Mouse (Mus musculus): ENCODE data around the gene Sf3a1.
"Not testable (repeated sequence)": the region's sequence is repeated elsewhere in the genome, so short reads cannot be mapped to it uniquely, and the experiment has no call there.

The Sf3a1 gene

GRCm38 (mm10) chr11:4174586-4174985 lies 14.4 kb downstream of the Sf3a1 start:
- in situ Hi-C loops (cut with MboI; ENCODE audit: low pct_unique_long_range_greater_than_20kb in 1 of 2, low sequenced_read_pairs in 2 of 2, unreplicated experiment in 1 of 2) = no loop called here

GRCm38 (mm10) chr11:4177716-4178115 lies 17.6 kb downstream of the Sf3a1 start:
- in situ Hi-C loops (cut with MboI; ENCODE audit: low pct_unique_long_range_greater_than_20kb in 1 of 2, low sequenced_read_pairs in 2 of 2, unreplicated experiment in 1 of 2) = no loop called here

DNA sequence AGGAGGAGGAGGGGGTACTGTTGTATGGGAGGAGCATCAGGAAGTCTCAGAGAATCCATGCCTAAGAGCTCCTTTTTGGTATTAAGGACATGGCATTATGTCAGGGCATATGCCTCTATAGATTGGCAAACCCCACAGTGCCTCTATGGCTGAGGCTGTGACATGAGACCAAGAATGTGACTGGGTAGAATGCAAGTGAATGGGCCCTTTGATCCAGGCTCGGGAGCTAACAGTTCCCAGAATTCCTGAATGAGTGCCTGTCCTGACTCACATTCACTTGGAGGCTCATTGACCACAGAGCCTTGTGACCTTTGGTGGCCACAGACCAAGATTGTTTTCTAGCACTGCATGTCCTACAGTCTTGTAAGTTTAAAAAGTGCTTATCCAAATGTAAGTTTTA lies 21.9 kb downstream of the Sf3a1 start:
- in situ Hi-C loops (cut with MboI; ENCODE audit: low pct_unique_long_range_greater_than_20kb in 1 of 2, low sequenced_read_pairs in 2 of 2, unreplicated experiment in 1 of 2) = no loop called here

DNA sequence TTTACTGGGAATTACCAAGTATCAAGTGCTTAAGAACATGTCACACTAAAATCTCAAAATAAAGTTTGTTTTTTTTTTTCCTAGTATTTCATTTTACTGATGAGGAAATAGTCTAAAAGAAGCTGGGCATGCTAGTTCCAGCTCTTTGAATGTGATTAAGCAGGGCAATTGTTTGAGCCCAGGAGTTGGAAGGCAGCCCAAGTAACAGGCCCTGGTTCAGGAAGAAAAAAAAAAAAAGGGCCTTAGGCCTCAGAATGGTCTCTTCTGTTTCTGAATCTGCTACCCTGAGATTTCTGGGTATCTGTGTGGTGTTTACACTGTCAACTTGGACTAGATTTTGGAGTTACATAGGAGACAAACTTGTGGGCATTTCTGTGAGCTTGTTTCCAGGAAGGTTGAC lies 23.4 kb downstream of the Sf3a1 start:
- in situ Hi-C loops (cut with MboI; ENCODE audit: low pct_unique_long_range_greater_than_20kb in 1 of 2, low sequenced_read_pairs in 2 of 2, unreplicated experiment in 1 of 2) = no loop called here

DNA sequence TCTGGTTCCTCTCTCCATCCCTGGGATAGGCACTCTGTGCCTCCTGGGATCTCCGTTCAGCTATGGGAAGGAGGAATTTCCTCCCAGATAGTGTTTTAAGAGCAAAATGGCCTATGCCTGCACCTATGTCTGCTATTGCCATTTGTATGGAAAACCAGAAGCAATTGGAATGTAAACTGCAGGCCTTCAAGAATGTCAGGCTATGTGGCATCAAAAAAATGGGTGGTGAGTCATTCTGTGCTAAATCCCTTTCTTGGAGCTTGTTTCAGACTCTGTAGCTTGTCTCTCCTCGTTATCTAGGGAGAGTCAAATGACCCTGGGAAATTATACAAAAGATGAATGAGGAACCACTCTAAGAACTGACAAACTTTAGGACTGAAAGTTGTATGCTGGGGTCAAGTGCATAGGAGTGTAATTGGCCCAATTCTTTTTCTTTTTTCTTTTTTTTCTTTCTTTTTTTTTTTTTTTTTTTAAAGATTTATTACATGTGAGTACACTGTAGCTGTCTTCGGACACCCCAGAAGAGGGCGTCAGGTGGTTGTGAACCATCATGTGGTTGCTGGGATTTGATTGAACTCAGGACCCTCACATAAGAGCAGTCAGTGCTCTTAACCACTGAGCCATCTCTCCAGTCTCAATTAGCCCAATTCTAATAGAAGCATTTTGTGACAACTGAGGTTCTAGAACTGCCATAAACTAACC lies 24.3 kb downstream of the Sf3a1 start:
- in situ Hi-C loops (cut with MboI; ENCODE audit: low pct_unique_long_range_greater_than_20kb in 1 of 2, low sequenced_read_pairs in 2 of 2, unreplicated experiment in 1 of 2) = no loop called here

- in situ Hi-C loops (cut with MboI; ENCODE audit: low pct_unique_long_range_greater_than_20kb in 1 of 2, low sequenced_read_pairs in 2 of 2, unreplicated experiment in 1 of 2) = not testable (repeated sequence)
These were observed 25.3 kb downstream of the Sf3a1 start for GRCm38 (mm10) chr11:4185480-4185879.

- in situ Hi-C loops (cut with MboI; ENCODE audit: low pct_unique_long_range_greater_than_20kb in 1 of 2, low sequenced_read_pairs in 2 of 2, unreplicated experiment in 1 of 2) = no loop called here
These were observed 26.6 kb downstream of the Sf3a1 start, which contains the start of gene Tbc1d10a for GRCm38 (mm10) chr11:4186486-4187317. Tbc1d10a (plus strand) TSS chr11:4186789.

- in situ Hi-C loops (cut with MboI; ENCODE audit: low pct_unique_long_range_greater_than_20kb in 1 of 2, low sequenced_read_pairs in 2 of 2, unreplicated experiment in 1 of 2) = no loop called here
These were observed 27.2 kb downstream of the Sf3a1 start for GRCm38 (mm10) chr11:4187318-4187700.

DNA sequence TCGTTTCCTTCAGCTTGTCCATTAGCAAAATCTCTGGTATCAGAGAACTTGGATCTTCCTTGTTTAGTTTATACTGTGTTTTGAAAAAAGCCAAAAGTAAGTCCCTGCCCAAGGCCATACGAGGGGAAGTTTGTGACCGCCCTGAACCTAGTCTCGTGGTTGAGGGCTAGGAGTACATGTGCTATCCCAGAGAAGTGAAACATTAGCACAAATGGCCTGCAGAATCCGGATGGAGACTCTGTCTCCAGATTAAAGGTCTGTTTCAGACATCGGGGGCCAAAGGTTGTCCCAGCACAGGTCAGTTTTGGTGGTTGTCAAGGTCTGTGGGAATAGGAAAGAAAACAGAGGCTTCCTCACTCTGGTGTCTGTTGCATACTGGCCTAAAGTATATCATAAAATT lies 29.0 kb downstream of the Sf3a1 start:
- in situ Hi-C loops (cut with MboI; ENCODE audit: low pct_unique_long_range_greater_than_20kb in 1 of 2, low sequenced_read_pairs in 2 of 2, unreplicated experiment in 1 of 2) = no loop called here

GRCm38 (mm10) chr11:4190677-4191076 lies 30.5 kb downstream of the Sf3a1 start:
- in situ Hi-C loops (cut with MboI; ENCODE audit: low pct_unique_long_range_greater_than_20kb in 1 of 2, low sequenced_read_pairs in 2 of 2, unreplicated experiment in 1 of 2) = no loop called here

DNA sequence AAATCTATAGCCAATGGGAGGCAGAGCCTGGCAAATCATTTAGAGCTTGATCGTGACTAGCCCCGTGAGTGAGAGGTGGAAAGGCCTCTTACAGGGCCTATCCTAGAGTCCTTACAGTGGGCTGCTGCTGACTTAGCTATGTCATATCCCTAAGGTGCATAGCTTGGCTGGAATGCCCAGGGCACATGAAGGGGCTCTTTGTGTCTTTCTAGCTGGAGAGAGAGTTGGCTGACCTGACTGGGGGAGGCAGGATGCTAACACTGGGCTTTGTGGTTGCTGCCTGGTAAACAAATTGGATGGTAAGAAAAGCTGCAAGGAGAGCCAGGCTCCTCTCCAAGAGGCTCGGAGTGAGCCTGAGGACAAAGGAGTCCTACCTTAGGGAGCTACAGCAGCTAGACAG lies 32.6 kb downstream of the Sf3a1 start:
- in situ Hi-C loops (cut with MboI; ENCODE audit: low pct_unique_long_range_greater_than_20kb in 1 of 2, low sequenced_read_pairs in 2 of 2, unreplicated experiment in 1 of 2) = no loop called here

GRCm38 (mm10) chr11:4193420-4193819 lies 33.3 kb downstream of the Sf3a1 start:
- in situ Hi-C loops (cut with MboI; ENCODE audit: low pct_unique_long_range_greater_than_20kb in 1 of 2, low sequenced_read_pairs in 2 of 2, unreplicated experiment in 1 of 2) = no loop called here

- in situ Hi-C loops (cut with MboI; ENCODE audit: low pct_unique_long_range_greater_than_20kb in 1 of 2, low sequenced_read_pairs in 2 of 2, unreplicated experiment in 1 of 2) = no loop called here
These were observed 35.5 kb downstream of the Sf3a1 start for GRCm38 (mm10) chr11:4195597-4196031.

GRCm38 (mm10) chr11:4196636-4197035 lies 36.5 kb downstream of the Sf3a1 start:
- in situ Hi-C loops (cut with MboI; ENCODE audit: low pct_unique_long_range_greater_than_20kb in 1 of 2, low sequenced_read_pairs in 2 of 2, unreplicated experiment in 1 of 2) = no loop called here

- in situ Hi-C loops (cut with MboI; ENCODE audit: low pct_unique_long_range_greater_than_20kb in 1 of 2, low sequenced_read_pairs in 2 of 2, unreplicated experiment in 1 of 2) = no loop called here
These were observed 37.5 kb downstream of the Sf3a1 start for GRCm38 (mm10) chr11:4197691-4198090.

DNA sequence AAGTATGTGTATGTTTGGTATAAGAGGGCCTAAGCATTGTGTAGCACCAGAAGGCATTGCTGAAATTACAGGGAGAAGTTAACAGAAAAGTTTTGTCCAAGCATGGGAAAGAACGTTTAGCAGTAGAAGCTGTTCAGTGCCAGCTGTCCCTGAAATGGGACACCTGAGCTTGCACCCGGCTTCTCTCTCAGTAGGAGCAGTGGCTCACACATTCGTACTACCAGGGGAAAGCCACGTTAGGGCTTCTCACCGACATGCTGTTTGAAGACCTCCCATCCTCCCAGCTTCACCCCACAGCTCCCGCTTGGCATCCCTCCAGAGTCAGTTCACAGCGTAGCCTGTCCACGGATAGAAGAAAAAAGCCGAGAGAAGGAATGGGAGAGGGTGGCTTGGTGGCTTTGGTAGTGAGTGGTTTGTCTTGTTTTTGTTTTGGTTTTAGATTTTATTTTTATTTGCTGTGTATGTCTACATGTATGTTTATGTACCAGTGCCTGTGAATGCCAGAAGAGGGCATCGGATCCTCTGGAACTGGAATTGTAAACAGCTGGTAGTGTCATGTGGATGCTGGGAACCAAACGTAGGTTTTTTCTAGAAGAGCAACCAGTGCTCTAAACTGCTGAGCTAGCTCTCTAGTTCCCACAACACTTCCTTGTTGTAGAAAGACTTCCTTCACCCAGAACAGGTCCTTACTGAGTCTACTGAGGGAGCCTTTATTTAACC lies 42.0 kb downstream of the Sf3a1 start:
- in situ Hi-C loops (cut with MboI; ENCODE audit: low pct_unique_long_range_greater_than_20kb in 1 of 2, low sequenced_read_pairs in 2 of 2, unreplicated experiment in 1 of 2) = no loop called here

DNA sequence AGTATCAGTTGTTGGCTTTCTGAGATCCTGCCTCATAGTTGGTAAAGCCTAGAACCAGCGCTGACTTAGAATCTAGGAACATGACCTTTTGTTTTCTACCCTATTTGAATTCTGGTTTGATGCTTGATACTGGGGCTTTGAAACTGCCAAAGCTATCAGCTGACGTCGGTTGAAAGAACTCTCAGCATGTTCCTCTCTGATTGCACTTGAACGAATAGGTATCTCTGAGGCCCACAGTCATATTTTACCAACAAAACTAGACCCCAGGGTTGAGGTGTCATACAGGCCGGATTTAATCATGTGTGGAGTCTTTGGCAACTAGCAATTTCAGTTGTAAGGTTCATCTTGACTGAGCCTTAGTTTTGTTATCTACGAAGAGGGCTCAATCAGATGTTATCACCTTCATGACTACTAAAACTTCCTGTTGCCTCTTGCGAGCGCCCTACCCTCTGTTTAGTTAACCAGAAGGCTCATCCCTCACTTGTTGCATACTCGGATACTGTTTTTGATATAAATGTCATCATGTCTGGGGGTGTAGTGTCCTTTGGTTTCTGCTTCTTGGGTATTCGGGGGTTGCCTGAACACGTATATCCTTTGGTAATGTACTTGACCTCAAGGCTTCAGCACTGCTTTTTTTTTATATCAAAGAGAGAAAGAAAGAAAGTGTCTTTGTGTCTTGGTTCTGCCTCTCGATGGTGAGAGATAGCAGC lies 43.0 kb downstream of the Sf3a1 start:
- in situ Hi-C loops (cut with MboI; ENCODE audit: low pct_unique_long_range_greater_than_20kb in 1 of 2, low sequenced_read_pairs in 2 of 2, unreplicated experiment in 1 of 2) = no loop called here

GRCm38 (mm10) chr11:4203705-4204074 lies 43.5 kb downstream of the Sf3a1 start:
- in situ Hi-C loops (cut with MboI; ENCODE audit: low pct_unique_long_range_greater_than_20kb in 1 of 2, low sequenced_read_pairs in 2 of 2, unreplicated experiment in 1 of 2) = no loop called here
